Mouse (Mus musculus): Measurements from ENCODE around the gene Carmil1. TPM values are rescaled to one million over a fixed set of nuclear protein-coding genes. Genes with fewer than 3 reads are reported as not detected.

Gene Carmil1
- total and polyA plus RNA-seq, 3 experiments = 0.15 to 1.2 TPM; not detected in 1

- peak; percentile 36 for DNase-seq (ENCODE audit: low read depth, low spot score)
- Histone ChIP-seq H3K4me3 (ENCODE audit: control insufficient read depth in 1 of 2, insufficient read depth in 1 of 2, low read depth in 2 of 2, low read length in 2 of 2) (no peak overlapping the region), H3K27me3 (ENCODE audit: control insufficient read depth in 1 of 2, insufficient read depth in 2 of 2, low read length in 2 of 2) (no peaks in the 10 kb centered on the region), H3K9me3 (replicated peaks; ENCODE audit: insufficient read depth, low read length) (no peaks in the 10 kb centered on the region), H3K36me3 (ENCODE audit: control insufficient read depth in 1 of 2, insufficient read depth in 2 of 2, low read length in 2 of 2) (no peaks in the 10 kb centered on the region), H3K27ac (ENCODE audit: control insufficient read depth, low read depth, low read length) (no peak overlapping the region), H3K79me2 (ENCODE audit: control insufficient read depth, insufficient read depth, low read length, poor library complexity) (no peaks in the 10 kb centered on the region), H3K4me1 (ENCODE audit: control insufficient read depth in 1 of 2, insufficient read depth in 2 of 2, low read length in 2 of 2) (no peaks in the 10 kb centered on the region), H3K9ac (ENCODE audit: control insufficient read depth, low read depth, low read length, poor library complexity, severe bottlenecking) (no peak overlapping the region)
- TF ChIP-seq SMC3 (IDR thresholded peaks at IDR 0.05; ENCODE audit: low read depth, low read length) (peak; percentile 75), GATA1 (IDR thresholded peaks at IDR 0.05; ENCODE audit: low read depth, low read length) (no peak), ZC3H11A (IDR thresholded peaks at IDR 0.05; ENCODE audit: low read depth, low read length) (peak; percentile 41; the same call in 1 of the 2 replicates), CHD2 (IDR thresholded peaks at IDR 0.05; ENCODE audit: low read length) (no peak), CTCF (IDR thresholded peaks at IDR 0.05 in 2 of 3, conservative IDR thresholded peaks at IDR 0.05 in 1 of 3; ENCODE audit: control insufficient read depth in 1 of 3, insufficient read depth in 1 of 3, low read depth in 2 of 3, low read length in 3 of 3, poor library complexity in 1 of 3, severe bottlenecking in 1 of 3) (peak; percentile 52 to 66 (median 52)), POLR2AphosphoS2 (IDR thresholded peaks at IDR 0.05; ENCODE audit: low read length) (no peak), ETS1 (IDR thresholded peaks at IDR 0.05; ENCODE audit: low read depth, low read length) (no peak), TAL1 (IDR thresholded peaks at IDR 0.05; ENCODE audit: low read length) (no peak), MAX (IDR thresholded peaks at IDR 0.05; ENCODE audit: low read length) (no peak), ZNF384 (IDR thresholded peaks at IDR 0.05; ENCODE audit: low read depth, low read length) (no peak), E2F4 (IDR thresholded peaks at IDR 0.05; ENCODE audit: borderline replicate concordance, low read depth, low read length) (no peak), POLR2AphosphoS5 (IDR thresholded peaks at IDR 0.05; ENCODE audit: borderline replicate concordance, low read depth, low read length) (no peak), POLR2A (IDR thresholded peaks at IDR 0.05; ENCODE audit: control insufficient read depth in 1 of 2, insufficient read depth in 1 of 2, low read depth in 1 of 2, low read length in 2 of 2, poor library complexity in 1 of 2) (no peak), CHD1 (IDR thresholded peaks at IDR 0.05; ENCODE audit: low read depth, low read length) (no peak), MAFK (IDR thresholded peaks at IDR 0.05; ENCODE audit: borderline replicate concordance, low read depth, low read length) (no peak), GABPA (IDR thresholded peaks at IDR 0.05; ENCODE audit: low read depth, low read length) (no peak), NRF1 (IDR thresholded peaks at IDR 0.05; ENCODE audit: insufficient read depth, low read depth, low read length, poor library complexity, severe bottlenecking) (no peak), ZMIZ1 (IDR thresholded peaks at IDR 0.05; ENCODE audit: low read depth, low read length) (no peak), RAD21 (IDR thresholded peaks at IDR 0.05; ENCODE audit: low read depth, low read length) (peak; percentile 45)
Measured at GRCm38 (mm10) chr13:24112689-24113348, 167.8 kb downstream of the Carmil1 start.

DNA sequence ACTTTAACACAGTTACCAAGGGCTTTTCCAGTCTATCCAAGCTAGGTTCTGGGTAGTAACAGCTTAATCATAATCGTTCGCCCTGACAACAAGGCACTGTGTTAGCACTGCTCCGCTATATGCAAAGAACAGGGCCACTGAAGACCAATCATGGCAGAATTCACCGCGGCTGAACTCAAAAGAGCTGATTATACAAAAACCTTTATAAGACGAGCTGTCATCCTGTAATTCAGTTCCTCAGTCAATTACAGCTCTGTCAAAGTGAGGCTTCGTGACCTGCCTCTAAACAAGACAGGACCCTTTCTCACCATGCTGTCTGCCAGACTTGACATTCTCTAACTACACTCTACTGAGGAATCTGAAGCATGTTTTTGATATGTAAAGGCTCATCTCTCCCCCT, 170.3 kb downstream of the Carmil1 start:
- Histone ChIP-seq H3K36me3 (ENCODE audit: control insufficient read depth in 1 of 2, insufficient read depth in 2 of 2, low read length in 2 of 2) (no peaks in the 10 kb centered on the region), H3K79me2 (ENCODE audit: control insufficient read depth, insufficient read depth, low read length, poor library complexity) (no peaks in the 10 kb centered on the region), H3K4me3 (ENCODE audit: control insufficient read depth in 1 of 2, insufficient read depth in 1 of 2, low read depth in 2 of 2, low read length in 2 of 2) (no peak overlapping the region), H3K27ac (ENCODE audit: control insufficient read depth, low read depth, low read length) (no peak overlapping the region), H3K27me3 (ENCODE audit: control insufficient read depth in 1 of 2, insufficient read depth in 2 of 2, low read length in 2 of 2) (no peaks in the 10 kb centered on the region), H3K9ac (ENCODE audit: control insufficient read depth, low read depth, low read length, poor library complexity, severe bottlenecking) (no peak overlapping the region), H3K4me1 (ENCODE audit: control insufficient read depth in 1 of 2, insufficient read depth in 2 of 2, low read length in 2 of 2) (no peaks in the 10 kb centered on the region), H3K9me3 (replicated peaks; ENCODE audit: insufficient read depth, low read length) (no peaks in the 10 kb centered on the region)
- DNase-seq (ENCODE audit: low read depth, low spot score) = no peak
- TF ChIP-seq MAX (IDR thresholded peaks at IDR 0.05; ENCODE audit: low read length) (no peak), POLR2AphosphoS2 (IDR thresholded peaks at IDR 0.05; ENCODE audit: low read length) (no peak)

Data from MEL (cell line).